Mouse (Mus musculus) adrenal gland (tissue): ENCODE data around the gene Ssmem1.

Experiments used
- intact Hi-C: fragments of 180-260 bp; cut with DNase I; formaldehyde crosslinking; loops from one replicate; pipeline ENCODE4 v1.15.1; 2025
- long read RNA-seq, 2 experiments: library from polyadenylated mRNA; unstranded; transcript quantifications; one replicate each; pipeline ENCODE4 v2.0.0; 2020; ENCODE audit warnings: borderline replicate concordance in 1 of 2; ENCODE audit not compliant: insufficient replicate concordance in 1 of 2

Ssmem1 gene
- long read RNA-seq, experiment 1: 0 reads
- long read RNA-seq, experiment 2: 0 reads

DNA sequence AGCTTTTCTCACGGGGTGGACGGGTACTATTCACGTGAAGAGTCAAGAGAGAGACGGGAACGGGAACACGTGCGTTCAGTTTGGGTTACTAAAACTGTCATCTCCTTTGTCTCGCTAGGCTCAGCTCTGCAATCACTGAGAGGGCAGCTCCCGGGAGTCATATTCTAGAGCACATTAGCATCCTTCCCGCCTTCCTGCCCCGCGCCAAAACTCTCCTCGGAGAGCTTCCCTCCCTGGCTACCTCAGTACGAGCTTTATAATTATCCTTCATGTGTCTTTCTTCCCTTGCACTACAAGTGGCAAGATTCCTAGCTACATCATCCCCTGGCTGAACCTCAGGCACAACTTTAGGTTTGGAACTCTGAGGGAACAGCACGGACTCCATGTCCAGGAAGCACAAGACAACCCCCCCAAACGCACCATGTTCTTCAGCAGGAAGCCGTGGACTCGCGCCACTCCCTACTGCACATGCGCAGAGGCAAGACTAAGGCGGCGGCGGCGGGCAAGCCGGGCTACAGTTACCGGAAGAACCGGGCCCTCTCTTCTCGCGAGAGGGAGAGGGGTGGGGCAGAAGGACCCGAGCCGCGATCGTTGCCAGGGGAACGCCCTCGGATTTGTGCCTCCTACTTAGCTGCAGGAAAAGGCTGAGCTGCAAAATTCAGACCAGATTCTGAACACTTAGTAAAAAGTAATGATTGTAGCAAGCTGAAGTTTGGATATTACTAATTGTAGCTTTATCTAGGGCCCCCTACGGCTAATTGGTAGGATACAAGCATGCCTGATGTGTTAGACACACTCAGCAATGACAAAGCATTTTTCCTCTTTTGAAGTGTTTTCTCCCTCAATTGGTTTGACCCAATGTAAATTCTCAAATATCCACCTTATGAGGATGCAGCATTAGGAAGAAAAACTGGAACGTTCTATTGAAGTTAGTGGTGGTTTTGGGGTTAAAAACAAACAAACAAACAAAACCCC is at the start of gene Ssmem1, which contains the start of gene Tmem209:
Ssmem1 (plus strand) TSS at position 585 of the 975 bp plus-strand sequence.
Tmem209 (minus strand) TSS at position 519 of the 975 bp plus-strand sequence.
- intact Hi-C loops: no loop called here

DNA sequence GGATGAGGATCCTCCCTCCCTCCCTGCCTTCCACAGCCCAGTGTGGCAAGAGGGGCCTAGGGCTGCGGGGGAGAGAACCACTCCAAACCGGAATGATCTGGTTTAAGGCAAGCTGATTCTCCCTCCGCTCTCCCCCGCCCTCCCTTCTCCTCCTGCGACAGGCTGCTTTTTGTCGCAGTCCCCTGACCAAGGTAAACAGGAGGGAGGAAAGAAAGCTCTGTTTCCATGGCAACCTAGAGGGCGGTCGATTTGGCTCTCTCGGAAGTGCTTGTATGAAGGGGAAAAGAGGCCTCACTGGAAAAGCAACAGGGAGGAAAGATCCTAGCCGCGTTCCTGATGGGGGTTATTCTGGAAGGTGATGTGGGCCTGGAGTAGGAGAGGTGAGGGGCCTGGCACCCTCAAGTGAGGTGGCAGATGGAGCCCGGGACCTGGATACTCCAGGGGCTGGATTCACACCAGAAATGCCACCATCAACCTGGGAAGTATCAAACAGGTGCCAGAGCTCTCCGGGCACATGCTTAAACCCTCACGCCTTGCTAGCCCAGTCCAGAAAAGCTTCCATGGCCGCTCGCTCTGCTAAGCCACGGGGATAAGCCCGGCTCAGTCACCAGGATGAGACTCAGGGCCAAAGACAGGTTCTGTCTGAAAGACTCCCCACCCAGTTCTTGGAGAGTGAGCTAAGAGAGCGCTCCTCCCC is 48.8 kb upstream of the Ssmem1 start:
- intact Hi-C loops: loop anchor here (2.0 kb wide), 1 partner anchor 56 kb away; no protein-coding TSS in a partner anchor

DNA sequence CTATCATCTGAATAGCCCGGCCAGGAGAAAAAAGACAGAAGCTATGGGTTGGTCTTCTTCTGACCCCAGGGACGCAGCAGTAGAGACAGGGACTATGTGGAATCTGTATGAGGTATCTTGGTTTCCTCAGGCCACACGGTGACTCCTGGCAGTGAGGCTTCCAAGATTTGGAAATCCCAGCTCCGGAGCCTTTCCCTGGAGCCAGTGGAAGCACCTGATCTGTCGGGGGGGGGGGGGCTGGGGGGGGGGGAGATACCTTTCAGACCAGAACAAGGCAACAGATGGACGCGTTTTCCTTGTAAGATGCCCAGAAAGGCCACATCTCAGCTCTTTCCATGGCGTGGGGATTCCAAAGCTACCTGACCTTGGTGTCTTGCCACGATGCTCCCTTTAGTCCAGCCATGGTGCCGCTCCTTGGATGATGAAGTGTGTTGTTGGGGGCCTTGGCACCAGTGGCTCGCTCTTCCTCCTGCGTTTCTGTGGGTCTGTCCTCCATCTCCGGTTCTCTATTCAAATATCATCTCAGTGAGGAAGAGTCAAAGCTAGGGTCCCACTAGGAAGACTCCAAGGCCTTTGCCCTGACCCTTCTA is 47.8 kb upstream of the Ssmem1 start:
- intact Hi-C loops: loop anchor here (2.0 kb wide), 1 partner anchor 57 kb away; no protein-coding TSS in a partner anchor

DNA sequence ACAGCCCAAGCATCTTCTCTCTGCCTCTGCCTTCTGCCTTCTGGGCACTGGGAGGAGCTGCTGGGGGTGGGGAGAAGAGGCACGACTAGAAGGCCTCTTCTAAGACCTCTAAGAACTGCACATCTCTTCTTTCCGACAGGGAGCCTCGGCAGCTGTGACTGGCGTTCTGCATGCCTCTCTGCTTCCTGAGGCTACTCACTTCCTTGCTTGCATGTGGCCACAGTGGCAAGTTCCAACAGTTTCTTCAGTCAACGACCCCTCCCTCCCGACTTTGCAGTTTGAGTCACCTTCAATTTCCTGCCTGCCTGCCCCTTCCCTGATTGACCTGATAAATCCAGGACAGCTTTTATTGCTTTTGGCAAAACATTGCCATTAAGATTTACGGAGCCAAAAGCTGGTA is 46.8 kb upstream of the Ssmem1 start:
- intact Hi-C loops: no loop called here

DNA sequence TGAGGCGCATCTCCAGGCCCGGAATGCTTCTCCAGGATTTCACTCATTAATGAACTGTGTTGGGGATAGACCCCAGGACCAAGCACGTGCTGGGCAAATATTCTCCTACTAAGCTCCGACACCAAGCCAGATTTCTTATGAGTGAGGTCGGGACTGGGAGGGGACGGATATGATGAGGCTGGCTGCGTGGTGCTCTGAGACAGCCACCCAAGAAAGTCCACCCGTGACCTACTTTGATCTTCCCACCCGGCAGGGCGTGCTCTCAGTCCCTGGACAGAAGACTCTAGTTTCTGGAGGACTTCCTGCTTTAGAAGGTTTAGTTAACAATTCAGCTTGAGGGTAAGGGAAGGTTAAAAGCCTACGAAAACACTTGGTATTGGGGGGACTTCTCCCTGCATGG is 44.1 kb upstream of the Ssmem1 start:
- intact Hi-C loops: no loop called here

DNA sequence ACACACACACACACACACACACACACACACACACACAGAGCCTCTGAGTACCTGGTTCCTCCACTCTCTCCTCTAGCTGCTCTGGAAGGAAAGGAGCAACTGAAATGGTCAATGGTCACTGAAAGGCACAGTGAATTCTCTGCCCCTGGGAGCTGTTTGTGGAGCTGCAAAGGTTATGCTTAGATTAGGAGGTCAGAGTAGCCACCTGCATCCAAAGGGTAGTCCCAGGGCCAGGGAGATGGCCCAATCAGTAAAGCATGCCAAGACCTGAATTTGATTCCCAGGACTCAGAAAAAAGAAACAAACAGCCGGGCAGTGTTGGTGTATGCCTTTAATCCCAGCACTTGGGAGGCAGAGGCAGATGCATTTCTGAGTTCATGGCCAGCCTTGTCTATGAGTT is 41.6 kb upstream of the Ssmem1 start:
- intact Hi-C loops: no loop called here

DNA sequence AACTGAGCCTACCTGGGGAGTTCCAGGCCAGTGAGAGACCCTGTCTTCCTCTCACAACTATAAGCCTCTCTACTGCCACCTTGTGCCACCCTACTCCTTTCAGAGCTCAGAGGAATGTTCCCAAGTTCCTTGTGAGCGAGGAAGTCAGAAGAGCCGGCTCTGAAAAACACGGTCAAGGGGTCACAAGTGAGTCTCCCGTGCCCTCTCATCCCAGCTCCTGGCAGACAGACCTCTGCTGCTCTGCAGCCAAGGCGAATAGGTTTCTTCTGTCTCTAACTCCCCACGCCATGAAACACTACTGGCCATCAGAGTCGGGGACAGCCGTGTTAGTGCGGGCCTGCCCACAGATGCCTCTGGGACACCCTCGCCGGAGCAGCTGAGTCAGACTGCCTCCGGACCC is 41.0 kb upstream of the Ssmem1 start:
- intact Hi-C loops: no loop called here

DNA sequence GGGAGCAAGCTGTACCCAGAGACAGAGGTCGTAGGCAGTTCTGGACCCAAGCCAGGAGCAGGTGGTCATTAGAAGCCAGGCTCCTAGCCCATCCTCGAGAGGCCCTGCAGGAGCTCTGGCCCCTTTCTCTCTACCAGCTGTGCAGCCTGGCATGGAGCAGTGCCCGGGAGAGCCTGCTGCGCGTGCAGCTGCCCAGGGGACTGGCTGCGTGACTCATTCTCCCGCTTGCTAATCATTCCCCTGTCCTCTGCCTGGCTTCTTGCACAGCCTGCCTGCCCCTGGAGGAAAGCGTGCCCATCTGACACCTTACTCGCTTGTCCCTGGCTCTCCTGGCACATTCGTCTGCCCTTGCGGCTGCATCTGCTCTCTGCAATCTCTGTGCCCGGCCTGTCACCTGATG is 40.3 kb upstream of the Ssmem1 start:
- intact Hi-C loops: no loop called here

DNA sequence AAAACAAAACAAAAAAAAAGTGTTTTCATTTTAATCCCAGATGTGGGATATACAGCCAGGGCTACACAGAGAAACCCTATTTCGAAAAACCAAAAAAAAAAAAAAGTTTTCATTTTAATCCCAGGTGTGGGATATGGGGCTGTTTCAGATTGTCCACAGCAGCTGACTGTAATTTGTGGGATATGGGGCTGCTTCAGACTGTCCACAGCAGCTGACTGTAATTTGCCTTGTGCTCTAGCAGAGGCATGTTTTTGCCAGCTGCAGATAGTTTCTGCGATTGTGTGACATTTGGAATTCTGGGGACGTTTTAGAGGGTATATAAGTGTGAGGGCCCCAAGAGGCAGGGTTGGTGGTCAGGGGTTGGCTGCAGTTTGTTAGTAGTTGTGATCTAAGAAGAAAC is 37.9 kb upstream of the Ssmem1 start:
- intact Hi-C loops: no loop called here

DNA sequence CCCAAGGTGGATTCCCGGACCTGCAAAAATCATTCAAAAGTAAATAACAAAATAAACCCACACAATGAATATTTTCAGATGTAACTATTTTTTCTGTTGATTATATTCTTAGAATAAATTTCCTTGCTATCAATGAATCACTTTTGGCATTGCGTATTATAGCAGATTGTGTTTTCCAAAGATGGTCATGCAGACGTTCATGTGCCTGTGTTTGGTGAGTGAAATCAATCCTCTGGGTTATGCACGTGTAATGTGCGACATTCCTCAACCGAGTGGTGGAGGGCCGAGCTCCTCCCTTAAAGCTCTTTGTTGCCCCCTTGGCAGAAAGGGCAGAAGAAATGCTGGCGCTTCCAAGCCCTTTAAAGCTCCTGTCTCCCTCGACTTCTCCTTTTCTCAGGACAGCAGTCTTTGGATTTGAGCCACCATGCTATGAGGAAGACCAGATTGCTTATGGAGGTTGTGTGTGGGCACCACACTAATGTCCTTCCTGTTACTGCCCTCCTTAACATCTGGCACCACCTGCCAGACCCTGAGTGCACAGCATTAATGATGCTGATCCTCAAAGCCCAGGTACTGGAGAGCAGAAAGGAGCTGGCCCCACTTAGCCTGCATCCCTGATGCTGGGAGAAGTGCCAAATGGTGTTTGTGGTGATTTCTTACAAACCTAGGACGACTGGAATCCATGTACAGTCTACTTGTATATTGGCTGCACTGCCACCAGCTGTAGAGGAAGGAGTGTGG is 33.5 kb upstream of the Ssmem1 start:
- intact Hi-C loops: no loop called here

DNA sequence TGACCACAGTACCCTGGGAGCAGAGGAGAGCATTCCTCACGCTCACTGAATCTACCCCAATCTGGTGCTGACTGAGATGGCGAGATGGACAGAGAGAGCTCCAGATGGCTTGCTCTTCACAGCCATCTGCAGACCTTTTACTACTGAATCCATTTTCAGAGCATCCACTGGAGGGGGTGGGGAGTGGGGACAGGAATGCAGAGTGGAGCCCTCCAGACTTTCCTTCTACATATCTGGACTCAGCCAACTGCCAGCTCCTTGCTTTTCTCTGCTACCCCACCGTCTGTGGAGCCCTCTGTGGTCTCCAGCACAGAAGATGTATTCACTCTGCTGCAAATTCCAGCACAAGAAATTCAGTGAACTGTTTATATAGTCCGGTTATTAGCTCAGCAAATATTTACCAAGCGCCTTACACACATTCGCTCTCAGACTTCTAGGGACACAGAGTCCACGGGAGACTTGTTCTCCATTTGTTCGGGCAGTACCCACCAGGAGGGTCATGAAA is 32.4 kb upstream of the Ssmem1 start:
- intact Hi-C loops: no loop called here

DNA sequence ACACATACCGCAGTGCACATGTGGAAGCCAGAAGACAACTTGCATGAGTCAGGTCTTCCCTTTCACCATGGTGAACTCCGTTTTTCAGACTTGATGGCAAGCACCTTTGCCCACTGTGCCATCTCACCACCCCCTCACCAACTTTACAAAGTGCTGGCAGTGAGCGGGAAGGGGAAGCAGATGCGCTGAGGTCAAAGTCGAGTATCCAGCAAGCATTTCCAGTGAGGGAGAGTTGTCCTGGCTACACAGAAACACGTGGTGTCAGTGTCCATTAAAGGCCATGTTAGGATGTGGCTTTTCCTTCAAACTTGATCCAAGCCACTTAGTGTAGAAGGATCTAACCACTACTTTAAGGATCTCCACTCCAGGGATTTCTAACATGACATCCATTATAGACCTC is 31.9 kb upstream of the Ssmem1 start:
- intact Hi-C loops: no loop called here

DNA sequence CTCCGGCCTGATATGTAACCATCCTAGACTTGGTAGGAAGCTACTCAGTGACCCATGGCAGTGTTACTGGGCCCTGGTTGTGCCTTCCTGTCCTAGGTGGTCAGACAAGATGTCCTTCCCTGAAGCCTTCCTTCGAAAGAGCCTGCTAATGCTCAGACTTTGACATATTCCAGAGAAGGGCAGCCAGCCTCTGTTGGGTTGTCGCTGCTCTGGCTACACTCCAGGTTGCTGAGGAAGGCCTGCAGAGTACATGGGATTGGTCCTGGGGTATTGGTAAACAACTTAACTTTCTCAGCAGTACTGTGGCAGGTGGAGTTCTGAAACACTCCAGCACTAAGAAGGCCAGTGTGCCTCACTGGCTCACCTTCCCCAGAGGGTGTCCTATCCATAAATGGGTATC is 30.2 kb upstream of the Ssmem1 start:
- intact Hi-C loops: no loop called here

DNA sequence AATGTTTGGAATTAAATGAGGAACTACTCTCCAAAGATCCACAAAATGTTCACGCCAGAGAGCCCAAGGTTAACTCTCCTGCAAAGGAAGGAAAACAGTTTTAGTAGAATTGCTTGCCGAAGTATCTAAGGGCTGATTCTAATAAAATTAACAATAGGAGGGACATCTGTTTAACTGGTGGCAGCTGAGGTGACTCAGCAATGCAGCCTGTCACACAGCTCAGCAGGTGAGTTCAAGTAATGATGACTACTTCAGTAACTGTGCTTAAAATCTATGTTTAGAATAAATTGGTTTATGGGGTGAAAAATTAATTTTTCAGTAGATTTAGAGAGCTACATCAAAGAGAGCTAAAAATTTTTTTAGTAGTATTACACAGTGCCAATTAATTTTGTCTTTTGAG is 26.7 kb upstream of the Ssmem1 start:
- intact Hi-C loops: no loop called here

DNA sequence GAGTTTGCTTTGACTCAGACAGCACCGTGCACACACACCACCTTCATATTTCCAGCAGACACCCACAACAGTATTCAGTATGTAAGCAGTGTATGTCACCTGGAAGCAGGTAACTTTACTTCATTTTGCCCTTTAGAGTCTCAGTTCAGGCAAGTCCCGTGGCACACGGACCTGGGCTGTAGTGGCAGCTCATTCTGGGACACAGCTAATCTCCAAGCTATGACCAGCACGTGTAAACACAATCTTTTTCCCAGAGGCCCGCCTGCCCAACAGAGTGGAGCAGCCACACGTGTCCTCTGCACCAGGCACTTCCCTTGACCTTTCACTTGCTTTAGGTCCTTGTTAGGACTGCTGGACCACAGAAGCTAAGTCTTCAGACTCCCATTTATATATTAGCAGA is 23.1 kb upstream of the Ssmem1 start:
- intact Hi-C loops: no loop called here

DNA sequence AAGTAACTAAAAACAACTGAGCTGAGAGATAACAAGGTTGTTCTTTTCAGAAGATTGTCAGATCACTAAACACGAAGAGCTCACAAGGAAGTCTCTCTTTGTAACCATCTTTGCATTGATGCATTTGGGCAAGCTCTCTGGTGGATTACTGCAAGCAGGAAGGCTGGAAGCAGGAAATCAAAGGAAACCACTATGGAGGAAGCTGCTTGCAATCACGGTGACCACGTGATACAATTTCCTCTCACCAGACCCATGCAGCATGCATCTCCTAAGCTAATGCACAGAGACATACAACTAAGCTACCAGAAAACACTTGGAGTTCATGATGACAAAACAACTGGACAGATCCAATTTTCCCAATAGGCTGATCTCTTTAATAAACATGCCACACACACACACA is 10.6 kb upstream of the Ssmem1 start:
- intact Hi-C loops: no loop called here

DNA sequence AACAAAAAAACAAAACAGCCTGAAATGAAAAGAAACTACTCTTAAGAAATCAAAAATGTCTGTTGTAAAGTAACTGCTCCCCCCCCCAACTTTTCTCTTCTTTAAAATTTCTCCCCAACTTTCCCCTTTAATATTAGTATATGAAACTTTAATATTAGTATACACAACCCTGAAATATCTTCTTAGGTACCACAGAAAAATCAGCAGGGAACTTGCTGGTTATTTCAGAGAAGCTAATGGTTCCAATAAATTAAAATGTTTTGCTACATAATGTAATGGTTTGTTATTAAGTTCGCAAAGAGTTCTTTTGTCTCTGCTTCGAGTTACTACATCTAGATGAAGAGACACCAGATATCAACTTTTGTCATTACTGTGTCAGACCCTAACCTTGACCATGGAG is 825 bp upstream of the Ssmem1 start:
- intact Hi-C loops: no loop called here

DNA sequence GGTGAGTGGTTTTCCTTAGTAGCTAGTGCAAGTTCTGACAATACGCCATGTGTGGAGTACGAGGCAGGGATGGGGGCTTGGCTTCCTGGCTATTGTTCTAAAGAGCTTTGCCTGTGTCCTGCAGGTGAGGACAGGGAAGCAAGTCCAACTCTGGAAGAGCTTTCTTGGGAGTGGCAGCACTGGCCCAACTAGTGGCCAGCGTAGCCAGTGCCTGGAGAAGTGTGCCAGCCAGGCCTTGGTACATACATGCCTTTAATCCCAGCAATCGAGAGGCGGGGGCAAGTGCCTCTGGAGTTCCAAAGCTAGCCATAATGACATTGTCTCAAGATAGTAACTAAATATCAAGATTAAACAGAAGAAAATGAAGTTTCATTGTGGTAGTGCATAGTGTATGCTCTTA is 642 bp downstream of the Ssmem1 start:
- intact Hi-C loops: no loop called here

DNA sequence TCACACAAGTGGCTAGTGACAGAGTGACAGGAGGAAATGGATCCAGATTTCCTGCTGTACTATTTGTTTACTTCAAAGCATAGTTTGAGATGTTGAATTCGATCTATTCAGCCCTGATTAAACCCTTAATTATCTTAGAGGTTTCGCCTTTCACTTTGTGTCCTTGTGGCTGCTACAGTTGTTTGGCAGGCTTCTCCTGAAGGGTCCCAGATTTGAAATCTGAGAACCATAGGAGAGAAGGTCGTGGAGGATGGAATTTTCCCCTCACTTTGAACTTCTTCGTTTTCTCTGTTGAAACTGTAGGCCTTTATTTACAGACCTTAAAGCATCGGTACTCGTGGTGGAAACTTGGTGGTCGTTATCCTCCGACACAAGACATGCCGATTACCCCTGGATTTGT is 4.6 kb downstream of the Ssmem1 start:
- intact Hi-C loops: no loop called here

DNA sequence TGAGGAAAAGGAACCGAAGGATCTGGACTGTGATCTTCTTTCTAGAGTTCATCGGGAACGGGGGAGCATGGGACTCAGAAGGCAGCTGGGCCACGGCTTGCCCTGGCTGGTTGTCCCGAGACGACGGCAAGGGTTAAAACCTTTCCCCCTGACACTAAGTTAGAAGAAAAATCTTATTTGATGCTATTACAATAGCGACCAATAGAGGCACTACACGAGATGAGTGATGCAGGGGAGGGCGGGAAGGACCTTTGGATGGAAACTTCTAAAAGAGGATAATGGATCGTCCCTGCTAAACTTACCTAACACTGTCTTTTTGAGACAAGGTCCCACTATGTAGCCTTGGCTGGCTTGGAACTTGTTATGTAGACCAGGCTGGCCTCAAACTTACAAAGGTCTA is 10.8 kb downstream of the Ssmem1 start:
- intact Hi-C loops: no loop called here
